ENCODE assay signal across 13 mouse cellular contexts in the genomic region with DNA sequence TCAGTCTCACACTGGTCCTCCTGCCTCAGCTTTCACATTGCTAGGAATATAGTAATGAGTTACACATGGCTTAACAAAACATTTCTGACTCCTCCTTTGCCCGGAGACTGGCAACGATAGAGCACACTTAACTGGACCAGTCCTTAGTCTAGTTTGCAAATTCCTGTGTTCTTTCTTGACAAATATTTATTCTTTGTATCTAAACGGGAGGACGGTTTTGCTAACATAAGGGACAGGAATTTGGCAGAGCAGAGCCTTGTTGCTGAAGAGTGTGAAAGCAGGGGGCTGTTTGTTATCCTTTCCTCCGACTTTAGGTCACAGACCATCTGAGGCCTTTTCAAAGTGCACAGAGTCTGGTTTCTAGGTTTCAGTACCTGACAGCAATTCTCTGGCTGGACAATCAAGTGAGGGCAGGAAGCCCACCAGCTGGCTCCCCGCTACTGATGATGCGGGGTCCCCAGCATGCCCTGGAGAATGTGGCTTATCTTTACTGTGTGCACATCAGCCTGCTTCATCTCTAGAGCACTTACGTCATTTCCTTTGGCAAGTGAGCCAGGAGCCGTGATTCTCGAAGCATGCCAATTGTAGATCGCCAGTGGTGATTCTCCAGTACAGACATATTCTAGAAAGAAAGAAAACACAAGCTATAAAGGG.
DNase-seq lines count a peak whose midpoint lies in the region; ATAC-seq and TF ChIP-seq lines count a peak whose summit lies in the region.
"Had no signal": no experiment of that assay in that cellular context is flagged by ENCODE, and none has a peak within 500 bp of the region (broad histone marks: within the 10 kb centered on the region; RNA-seq: fewer than 3 reads in every experiment).

No protein-coding gene starts in this region.

- ATAC-seq in hindbrain, embryonic 13.5 days (ENCODE audit: low FRiP score): no peak
- ATAC-seq: hindbrain, postnatal 0 days; midbrain, embryonic 13.5 days had no signal

- H3K27ac ChIP-seq in hindbrain, embryonic 13.5 days: no peak overlapping the region
- H3K27ac ChIP-seq: hindbrain, postnatal 0 days; liver, embryonic 13.5 days; midbrain, embryonic 13.5 days; neural tube, embryonic 13.5 days had no signal

- TF ChIP-seq CTCF in lung, adult 2 months (IDR thresholded peaks at IDR 0.05; ENCODE audit: insufficient read depth, low read length): no peak

- peaks cover 7% of the 10 kb centered on the region for H3K4me1 ChIP-seq in lung, adult 2 months (ENCODE audit: control insufficient read depth, insufficient read depth, low read length)
- H3K4me1 ChIP-seq in hindbrain, embryonic 13.5 days (replicated peaks): no peaks in the 10 kb centered on the region
- H3K4me1 ChIP-seq: liver, embryonic 13.5 days; midbrain, embryonic 13.5 days; neural tube, embryonic 13.5 days had no signal

- H3K36me3 ChIP-seq in hindbrain, embryonic 13.5 days: no peaks in the 10 kb centered on the region
- H3K36me3 ChIP-seq: liver, embryonic 13.5 days; midbrain, embryonic 13.5 days; neural tube, embryonic 13.5 days had no signal

- H3K9ac ChIP-seq in hindbrain, embryonic 13.5 days: no peak overlapping the region
- H3K9ac ChIP-seq: liver, embryonic 13.5 days; midbrain, embryonic 13.5 days; neural tube, embryonic 13.5 days had no signal

- no peak overlapping the region for H3K4me3 ChIP-seq in lung, adult 2 months (replicated peaks; ENCODE audit: extremely low read depth, low read depth, low read length)
- H3K4me3 ChIP-seq in hindbrain, embryonic 13.5 days: no peak overlapping the region
- H3K4me3 ChIP-seq: liver, embryonic 13.5 days; midbrain, embryonic 13.5 days; neural tube, embryonic 13.5 days had no signal

- no peaks in the 10 kb centered on the region for H3K27me3 ChIP-seq in hindbrain, embryonic 13.5 days
- H3K27me3 ChIP-seq: liver, embryonic 13.5 days; midbrain, embryonic 13.5 days; neural tube, embryonic 13.5 days had no signal

- intact Hi-C loops in heart, postnatal 36 days (cut with DNase I): loop anchor here (5.0 kb wide), 1 partner anchor 54 kb away; no protein-coding TSS in a partner anchor

- H3K9me3 ChIP-seq in hindbrain, embryonic 13.5 days: no peaks in the 10 kb centered on the region
- H3K9me3 ChIP-seq: liver, embryonic 13.5 days; midbrain, embryonic 13.5 days; neural tube, embryonic 13.5 days had no signal

- WGBS in lung, adult 2 months: 22% methylated on average over 11 of the region's 11 CpGs
- 83% methylated on average over 11 of the region's 11 CpGs for WGBS in hindbrain, embryonic 13.5 days

- H3K4me2 ChIP-seq in hindbrain, embryonic 13.5 days: no peak overlapping the region
- H3K4me2 ChIP-seq: liver, embryonic 13.5 days; midbrain, embryonic 13.5 days; neural tube, embryonic 13.5 days had no signal

- DNase-seq in heart, adult 18-20 months: peak; percentile 32 to 39
- DNase-seq in heart, postnatal 36 days: no peak
- peak; percentile 24 for DNase-seq in urinary bladder, postnatal 14 days (ENCODE audit: low spot score)
- DNase-seq in urinary bladder, adult 2 months (ENCODE audit: low spot score): no peak
- peak; percentile 46 for DNase-seq in lung, adult 2 months
- no peak for DNase-seq in frontal cortex, postnatal 14 days (ENCODE audit: low spot score in 2 of 2)
- no peak for DNase-seq in adrenal gland, adult 2 months
- DNase-seq: cerebellum, adult 11 months; liver, embryonic 13.5 days had no signal

- no peak for TF ChIP-seq POLR2A in lung, adult 2 months (IDR thresholded peaks at IDR 0.05; ENCODE audit: borderline replicate concordance, extremely low read depth, low read depth, low read length)

Comparison
In these comparisons a context has a peak if more than half of its experiments do, and no peak if none do; other contexts are left out.
1. DNase-seq: peak in heart, adult 18-20 months (2 of 2), urinary bladder, postnatal 14 days (single experiment) and lung, adult 2 months (single experiment); none in heart, postnatal 36 days (0 of 2), urinary bladder, adult 2 months (single experiment), frontal cortex, postnatal 14 days (0 of 2) and adrenal gland, adult 2 months (single experiment).